Mouse (Mus musculus) WW6 (cell line): ENCODE measurements around the gene Lmod1.

Experiments used
- DNase-seq: peaks from one replicate; pipeline ENCODE4 v3.0.0-alpha.2; 2013; ENCODE audit warnings: low read depth, low spot score

The Lmod1 gene

GRCm38 (mm10) chr1:135412130-135412529 is 87.5 kb downstream of the Lmod1 start:
- no peak for DNase-seq

- no peak for DNase-seq
These were observed 89.4 kb downstream of the Lmod1 start for GRCm38 (mm10) chr1:135413996-135414395.
